Mouse (Mus musculus): ENCODE measurements around the gene Fat1. TPM values are rescaled to one million over a fixed set of nuclear protein-coding genes. Genes with fewer than 3 reads are reported as not detected.
A peak's percentile ranks its signal among the peaks of the same experiment; 100 is the strongest.

Gene Fat1
- polyA plus RNA-seq, 1 experiment from 2014 or later: 33.5 TPM

DNA sequence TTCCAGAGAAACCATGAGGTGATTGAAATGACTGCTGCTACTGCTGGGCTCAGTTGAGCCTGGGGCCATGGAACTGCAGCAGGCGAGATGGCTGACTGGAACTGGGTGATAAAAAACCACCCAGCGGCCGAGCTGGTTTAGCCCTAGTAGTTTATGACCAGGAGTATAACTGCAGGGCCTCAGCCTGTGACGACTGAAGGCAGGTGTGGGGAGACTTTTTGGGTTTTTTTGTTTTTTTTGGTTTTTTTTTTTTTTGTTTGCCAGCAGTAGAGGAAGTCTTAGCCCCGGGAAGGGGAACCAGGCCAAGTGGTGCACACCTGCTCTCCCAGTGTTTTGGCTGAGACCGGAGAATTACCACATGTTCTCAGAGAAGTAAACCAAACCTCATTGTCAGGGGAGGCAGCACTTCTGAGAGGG lies 92.8 kb downstream of the Fat1 start:
- Histone ChIP-seq H3K36me3 (ENCODE audit: control insufficient read depth, insufficient read depth, low read length) (peaks cover 37% of the 10 kb centered on the region), H3K9ac (ENCODE audit: low read depth, low read length) (no peak overlapping the region), H3K27me3 (ENCODE audit: control insufficient read depth, insufficient read depth, low read length) (no peaks in the 10 kb centered on the region), H3K4me1 (replicated peaks; ENCODE audit: control insufficient read depth, insufficient read depth, low read length) (no peaks in the 10 kb centered on the region), H3K4me3 (ENCODE audit: low read depth, low read length) (no peak overlapping the region), H3K4me2 (replicated peaks; ENCODE audit: low read depth, low read length) (no peak overlapping the region), H3K27ac (ENCODE audit: low read depth, low read length) (no peak overlapping the region), H3K9me3 (ENCODE audit: control insufficient read depth, low read length) (no peaks in the 10 kb centered on the region)
- ATAC-seq (ENCODE audit: low FRiP score): no peak
- DNase-seq (ENCODE audit: low spot score): no peak
- 87% methylated on average over 6 of the region's 6 CpGs for WGBS

DNA sequence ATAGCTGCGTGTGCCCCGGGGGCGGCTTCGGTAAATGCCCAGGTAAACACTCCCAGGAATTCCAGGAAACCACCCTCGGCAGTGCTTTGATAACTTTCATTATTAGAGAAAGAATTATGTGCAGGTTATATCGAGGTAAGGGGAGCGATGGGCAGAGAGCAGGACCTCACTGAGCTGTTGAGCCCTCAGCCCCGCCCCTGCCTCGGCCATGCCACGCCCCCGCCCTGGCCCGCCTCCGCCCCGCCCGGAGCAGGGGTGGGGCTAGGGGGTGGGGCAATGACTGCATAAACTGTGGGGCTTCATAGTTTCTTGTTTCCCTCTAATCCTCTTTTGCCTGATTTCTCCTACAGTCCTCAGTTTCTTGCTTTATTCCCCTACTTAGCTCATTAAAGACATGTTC lies 103.1 kb downstream of the Fat1 start:
- 92% methylated on average over 15 of the region's 15 CpGs for WGBS
- Histone ChIP-seq H3K9me3 (ENCODE audit: control insufficient read depth, low read length) (no peaks in the 10 kb centered on the region), H3K9ac (ENCODE audit: low read depth, low read length) (no peak overlapping the region), H3K36me3 (ENCODE audit: control insufficient read depth, insufficient read depth, low read length) (peaks cover 30% of the 10 kb centered on the region), H3K4me1 (replicated peaks; ENCODE audit: control insufficient read depth, insufficient read depth, low read length) (no peaks in the 10 kb centered on the region), H3K27ac (ENCODE audit: low read depth, low read length) (no peak overlapping the region), H3K4me3 (ENCODE audit: low read depth, low read length) (no peak overlapping the region), H3K27me3 (ENCODE audit: control insufficient read depth, insufficient read depth, low read length) (no peaks in the 10 kb centered on the region), H3K4me2 (replicated peaks; ENCODE audit: low read depth, low read length) (no peak overlapping the region)
- ATAC-seq (ENCODE audit: low FRiP score) (no peak), DNase-seq (ENCODE audit: low spot score) (no peak)

DNA sequence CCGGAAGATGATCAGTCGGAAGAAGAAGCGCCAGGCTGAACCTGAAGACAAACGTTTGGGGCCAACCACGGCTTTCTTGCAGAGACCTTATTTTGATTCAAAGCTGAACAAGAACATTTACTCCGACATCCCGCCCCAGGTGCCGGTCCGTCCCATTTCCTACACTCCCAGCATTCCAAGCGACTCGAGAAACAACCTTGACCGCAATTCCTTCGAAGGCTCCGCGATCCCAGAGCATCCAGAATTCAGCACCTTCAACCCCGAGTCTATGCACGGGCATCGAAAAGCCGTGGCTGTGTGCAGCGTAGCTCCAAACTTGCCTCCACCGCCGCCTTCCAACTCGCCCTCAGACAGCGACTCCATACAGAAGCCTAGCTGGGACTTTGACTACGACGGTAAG lies 108.9 kb downstream of the Fat1 start:
- DNase-seq (ENCODE audit: low spot score) (no peak), ATAC-seq (ENCODE audit: low FRiP score) (no peak)
- H3K4me3 ChIP-seq (ENCODE audit: low read depth, low read length): no peak overlapping the region
- H3K36me3 ChIP-seq (ENCODE audit: control insufficient read depth, insufficient read depth, low read length): peaks cover 15% of the 10 kb centered on the region
- H3K4me2 ChIP-seq (replicated peaks; ENCODE audit: low read depth, low read length): no peak overlapping the region
- H3K9me3 ChIP-seq (ENCODE audit: control insufficient read depth, low read length): no peaks in the 10 kb centered on the region
- 96% methylated on average over 26 of the region's 26 CpGs for WGBS
- H3K27ac ChIP-seq (ENCODE audit: low read depth, low read length): no peak overlapping the region
- no peak overlapping the region for H3K9ac ChIP-seq (ENCODE audit: low read depth, low read length)
- H3K4me1 ChIP-seq (replicated peaks; ENCODE audit: control insufficient read depth, insufficient read depth, low read length): no peaks in the 10 kb centered on the region
- H3K27me3 ChIP-seq (ENCODE audit: control insufficient read depth, insufficient read depth, low read length): no peaks in the 10 kb centered on the region

DNA sequence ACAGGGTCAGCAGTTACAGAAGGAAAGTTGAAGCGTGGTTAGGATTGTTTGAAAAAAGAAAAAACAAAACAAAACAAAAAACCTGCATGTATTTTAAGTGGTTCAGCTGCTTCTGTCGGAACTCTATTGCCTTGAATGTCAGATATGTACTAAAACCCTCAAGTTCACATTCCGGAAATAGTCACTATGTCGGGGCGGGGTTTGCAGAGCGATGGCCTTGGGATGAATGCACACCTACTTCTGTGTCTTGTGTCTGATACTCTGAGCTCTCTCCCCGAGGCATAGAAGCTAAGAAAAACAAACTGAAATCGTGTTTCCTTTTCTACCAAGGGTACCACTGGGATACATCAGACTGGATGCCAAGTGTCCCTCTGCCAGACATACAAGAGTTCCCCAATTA lies 115.2 kb downstream of the Fat1 start:
- Histone ChIP-seq H3K4me2 (replicated peaks; ENCODE audit: low read depth, low read length) (no peak overlapping the region), H3K4me3 (ENCODE audit: low read depth, low read length) (no peak overlapping the region), H3K27ac (ENCODE audit: low read depth, low read length) (no peak overlapping the region), H3K9ac (ENCODE audit: low read depth, low read length) (no peak overlapping the region), H3K36me3 (ENCODE audit: control insufficient read depth, insufficient read depth, low read length) (peaks cover 5% of the 10 kb centered on the region; the same call in 1 of the 2 replicates), H3K9me3 (ENCODE audit: control insufficient read depth, low read length) (no peaks in the 10 kb centered on the region), H3K4me1 (replicated peaks; ENCODE audit: control insufficient read depth, insufficient read depth, low read length) (no peaks in the 10 kb centered on the region), H3K27me3 (ENCODE audit: control insufficient read depth, insufficient read depth, low read length) (no peaks in the 10 kb centered on the region)
- 94% methylated on average over 8 of the region's 8 CpGs for WGBS
- no peak for DNase-seq (ENCODE audit: low spot score)
- ATAC-seq (ENCODE audit: low FRiP score): no peak

DNA sequence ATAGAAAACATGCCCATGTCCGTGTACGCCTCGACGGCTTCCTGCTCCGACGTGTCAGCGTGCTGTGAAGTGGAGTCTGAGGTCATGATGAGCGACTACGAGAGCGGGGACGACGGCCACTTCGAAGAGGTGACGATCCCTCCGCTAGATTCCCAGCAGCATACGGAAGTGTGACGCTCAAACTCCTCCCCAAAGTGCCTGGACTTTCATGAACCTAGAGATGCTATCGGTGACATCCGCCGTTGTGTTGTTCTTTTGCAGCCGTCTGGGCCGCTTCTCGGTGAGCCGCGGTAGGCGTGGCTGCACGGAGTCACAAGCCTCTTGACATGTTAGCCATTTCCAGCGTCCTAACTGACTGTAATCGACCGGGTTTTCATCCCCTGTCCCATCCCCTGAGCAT lies 116.0 kb downstream of the Fat1 start:
- Histone ChIP-seq H3K9ac (ENCODE audit: low read depth, low read length) (no peak overlapping the region), H3K27ac (ENCODE audit: low read depth, low read length) (no peak overlapping the region), H3K4me1 (replicated peaks; ENCODE audit: control insufficient read depth, insufficient read depth, low read length) (no peaks in the 10 kb centered on the region), H3K36me3 (ENCODE audit: control insufficient read depth, insufficient read depth, low read length) (peaks cover 5% of the 10 kb centered on the region; the same call in 1 of the 2 replicates), H3K9me3 (ENCODE audit: control insufficient read depth, low read length) (no peaks in the 10 kb centered on the region), H3K4me3 (ENCODE audit: low read depth, low read length) (no peak overlapping the region), H3K27me3 (ENCODE audit: control insufficient read depth, insufficient read depth, low read length) (no peaks in the 10 kb centered on the region), H3K4me2 (replicated peaks; ENCODE audit: low read depth, low read length) (no peak overlapping the region)
- DNase-seq (ENCODE audit: low spot score) (no peak), ATAC-seq (ENCODE audit: low FRiP score) (no peak)
- 97% methylated on average over 30 of the region's 30 CpGs for WGBS

DNA sequence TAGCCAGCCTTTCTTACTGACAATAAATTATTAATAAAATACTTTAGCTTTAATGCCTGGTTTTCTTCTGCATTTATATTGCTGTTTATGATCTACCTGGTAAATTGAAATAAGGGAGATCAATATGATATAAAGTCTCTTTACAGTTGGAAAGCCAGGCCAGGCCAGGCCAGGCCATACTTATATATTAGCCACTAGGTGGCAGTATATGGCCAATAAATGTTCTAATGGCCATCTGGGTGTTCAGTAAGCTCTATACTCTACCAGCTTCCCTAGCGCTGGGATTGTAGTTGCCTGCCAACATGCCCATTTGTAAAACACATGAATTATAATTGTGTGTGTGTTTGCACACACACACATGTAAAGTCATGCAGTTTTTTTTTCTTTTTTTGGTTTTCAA lies 117.0 kb downstream of the Fat1 start:
- peak; percentile 38 for DNase-seq (ENCODE audit: low spot score)
- H3K9ac ChIP-seq (ENCODE audit: low read depth, low read length): no peak overlapping the region
- 86% methylated on average over 1 of the region's 1 CpGs for whole genome bisulfite sequencing
- no peaks in the 10 kb centered on the region for H3K27me3 ChIP-seq (ENCODE audit: control insufficient read depth, insufficient read depth, low read length)
- no peaks in the 10 kb centered on the region for H3K9me3 ChIP-seq (ENCODE audit: control insufficient read depth, low read length)
- ATAC-seq (ENCODE audit: low FRiP score): peak; percentile 75; the same call in 1 of the 2 replicates
- no peak overlapping the region for H3K27ac ChIP-seq (ENCODE audit: low read depth, low read length)
- no peak overlapping the region for H3K4me2 ChIP-seq (replicated peaks; ENCODE audit: low read depth, low read length)
- H3K4me1 ChIP-seq (replicated peaks; ENCODE audit: control insufficient read depth, insufficient read depth, low read length): no peaks in the 10 kb centered on the region
- peaks cover 5% of the 10 kb centered on the region; the same call in 1 of the 2 replicates for H3K36me3 ChIP-seq (ENCODE audit: control insufficient read depth, insufficient read depth, low read length)
- H3K4me3 ChIP-seq (ENCODE audit: low read depth, low read length): no peak overlapping the region

DNA sequence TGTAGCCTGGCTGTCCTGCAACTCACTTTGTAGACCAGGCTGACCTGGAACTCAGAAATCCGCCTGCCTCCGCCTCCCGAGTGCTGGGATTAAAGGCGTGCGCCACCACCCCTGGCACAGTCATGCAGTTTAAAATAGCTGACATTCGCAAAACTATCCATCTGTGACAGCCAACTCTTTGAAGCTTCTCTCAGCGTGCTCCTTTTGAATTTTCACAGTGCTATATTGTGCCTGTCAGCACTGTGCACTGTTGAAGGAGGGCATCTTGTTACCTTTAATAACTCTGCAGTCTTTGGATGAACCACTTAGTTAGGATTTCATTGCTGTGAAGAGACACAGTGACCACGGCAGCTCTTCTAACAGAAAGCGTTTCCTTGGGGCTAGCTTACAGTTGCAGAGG lies 117.4 kb downstream of the Fat1 start:
- 89% methylated on average over 9 of the region's 9 CpGs for WGBS
- DNase-seq (ENCODE audit: low spot score): no peak
- no peak overlapping the region for H3K9ac ChIP-seq (ENCODE audit: low read depth, low read length)
- H3K4me1 ChIP-seq (replicated peaks; ENCODE audit: control insufficient read depth, insufficient read depth, low read length): no peaks in the 10 kb centered on the region
- peaks cover 5% of the 10 kb centered on the region; the same call in 1 of the 2 replicates for H3K36me3 ChIP-seq (ENCODE audit: control insufficient read depth, insufficient read depth, low read length)
- no peak overlapping the region for H3K27ac ChIP-seq (ENCODE audit: low read depth, low read length)
- H3K4me2 ChIP-seq (replicated peaks; ENCODE audit: low read depth, low read length): no peak overlapping the region
- no peak overlapping the region for H3K4me3 ChIP-seq (ENCODE audit: low read depth, low read length)
- H3K9me3 ChIP-seq (ENCODE audit: control insufficient read depth, low read length): no peaks in the 10 kb centered on the region
- H3K27me3 ChIP-seq (ENCODE audit: control insufficient read depth, insufficient read depth, low read length): no peaks in the 10 kb centered on the region
- no peak for ATAC-seq (ENCODE audit: low FRiP score)

DNA sequence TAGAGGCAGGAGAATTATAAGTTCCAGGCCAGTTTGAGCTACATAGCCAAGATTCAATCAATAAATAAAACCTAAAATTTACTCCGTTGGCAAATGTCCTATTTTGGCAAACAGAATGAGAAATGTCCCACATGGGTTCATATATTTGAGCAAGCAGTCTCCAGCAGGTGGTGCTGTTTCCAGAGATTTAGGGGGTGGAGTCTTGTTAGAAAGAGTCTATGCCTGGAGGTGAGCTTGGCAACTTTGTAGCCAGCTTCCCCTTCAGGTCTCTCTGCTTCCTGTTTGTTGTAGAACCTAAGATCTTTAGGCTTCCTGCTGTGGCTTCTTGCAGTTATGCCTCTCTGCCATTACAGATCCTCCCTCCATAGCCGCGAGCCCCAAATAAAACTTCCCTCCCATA lies 120.3 kb downstream of the Fat1 start:
- Histone ChIP-seq H3K4me3 (ENCODE audit: low read depth, low read length) (no peak overlapping the region), H3K9me3 (ENCODE audit: control insufficient read depth, low read length) (no peaks in the 10 kb centered on the region), H3K9ac (ENCODE audit: low read depth, low read length) (no peak overlapping the region), H3K4me2 (replicated peaks; ENCODE audit: low read depth, low read length) (no peak overlapping the region), H3K27me3 (ENCODE audit: control insufficient read depth, insufficient read depth, low read length) (no peaks in the 10 kb centered on the region), H3K27ac (ENCODE audit: low read depth, low read length) (no peak overlapping the region), H3K36me3 (ENCODE audit: control insufficient read depth, insufficient read depth, low read length) (peaks cover 3% of the 10 kb centered on the region; the same call in 1 of the 2 replicates), H3K4me1 (replicated peaks; ENCODE audit: control insufficient read depth, insufficient read depth, low read length) (no peaks in the 10 kb centered on the region)
- ATAC-seq (ENCODE audit: low FRiP score) (no peak), DNase-seq (ENCODE audit: low spot score) (no peak)
- 91% methylated on average over 3 of the region's 3 CpGs for WGBS

DNA sequence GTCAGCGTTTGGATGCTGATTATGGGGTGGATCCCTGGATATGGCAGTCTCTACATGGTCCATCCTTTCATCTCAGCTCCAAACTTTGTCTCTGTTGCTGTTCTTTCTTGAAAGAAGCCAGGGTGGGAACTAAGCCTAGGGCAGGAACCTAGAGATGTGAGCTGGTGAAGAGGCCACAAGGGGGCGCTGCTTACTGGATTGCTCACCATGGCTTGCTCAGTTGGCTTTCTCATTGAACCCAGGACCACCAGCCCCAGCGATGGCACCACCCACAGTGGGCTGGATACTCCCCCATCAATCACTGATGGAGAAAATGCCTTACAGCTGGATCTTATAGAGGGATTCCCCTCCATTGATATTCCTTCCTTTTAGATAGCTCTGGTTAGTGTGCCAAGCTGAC lies 121.6 kb downstream of the Fat1 start:
- DNase-seq (ENCODE audit: low spot score) (peak; percentile 43), ATAC-seq (ENCODE audit: low FRiP score) (no peak)
- no peaks in the 10 kb centered on the region for H3K27me3 ChIP-seq (ENCODE audit: control insufficient read depth, insufficient read depth, low read length)
- no peaks in the 10 kb centered on the region for H3K9me3 ChIP-seq (ENCODE audit: control insufficient read depth, low read length)
- H3K27ac ChIP-seq (ENCODE audit: low read depth, low read length): no peak overlapping the region
- no peak overlapping the region for H3K9ac ChIP-seq (ENCODE audit: low read depth, low read length)
- H3K4me1 ChIP-seq (replicated peaks; ENCODE audit: control insufficient read depth, insufficient read depth, low read length): no peaks in the 10 kb centered on the region
- 13% methylated on average over 2 of the region's 3 CpGs for WGBS
- H3K4me3 ChIP-seq (ENCODE audit: low read depth, low read length): no peak overlapping the region
- H3K36me3 ChIP-seq (ENCODE audit: control insufficient read depth, insufficient read depth, low read length): no peaks in the 10 kb centered on the region
- no peak overlapping the region for H3K4me2 ChIP-seq (replicated peaks; ENCODE audit: low read depth, low read length)
